Mouse (Mus musculus): Measurements from ENCODE around the gene Ipo11. TPM values are rescaled to one million over a fixed set of nuclear protein-coding genes. Genes with fewer than 3 reads are reported as not detected.
A peak's percentile ranks its signal among the peaks of the same experiment; 100 is the strongest.

Gene Ipo11
- total RNA-seq, 2 experiments from 2014 or later: 60.1 to 62.4 TPM

DNA sequence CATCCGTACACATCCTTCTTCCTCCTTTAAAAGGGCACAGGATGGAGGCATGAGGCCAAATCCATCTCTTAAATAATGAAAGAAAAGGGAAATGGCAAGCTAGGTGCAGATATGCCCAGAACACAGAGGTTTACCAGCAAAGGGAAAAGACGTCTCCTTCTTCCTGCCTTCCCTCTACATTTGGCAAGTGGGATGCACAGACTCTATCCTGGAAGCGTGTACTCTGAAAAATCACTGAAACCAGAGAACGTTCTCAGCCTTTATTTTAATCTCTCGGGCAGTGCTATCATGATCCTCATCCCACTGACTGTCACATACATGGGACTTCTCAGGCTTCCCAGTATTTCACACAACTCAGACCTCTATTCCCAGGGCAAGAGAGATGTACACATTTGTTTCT lies 189.9 kb downstream of the Ipo11 start:
- ATAC-seq (replicated peaks; ENCODE audit: low FRiP score, low TSS enrichment, poor library complexity, severe bottlenecking): no peak

- peak; percentile 22; the same call in 1 of the 2 replicates for ATAC-seq (replicated peaks; ENCODE audit: low FRiP score, low TSS enrichment, poor library complexity, severe bottlenecking)
Observed at GRCm38 (mm10) chr13:106745201-106745600, 191.6 kb downstream of the Ipo11 start.

Other genes with a start within 250 kb of the Ipo11 start
- 31.6 and 38.6 TPM in 2 replicates for gene Dimt1, start 10.2 kb upstream of the Ipo11 start, total RNA-seq (2014; fragmentation: Nextera tagmentation)
- 37.3 and 55.3 TPM in 2 replicates for gene Dimt1, start 10.2 kb upstream of the Ipo11 start, total RNA-seq (2017)
- 56.4 and 80.7 TPM in 2 replicates for gene Kif2a, start 85.2 kb upstream of the Ipo11 start, total RNA-seq (2014; fragmentation: Nextera tagmentation)
- gene Kif2a, start 85.2 kb upstream of the Ipo11 start, total RNA-seq (2017): 22.0 and 26.1 TPM in 2 replicates